Mouse (Mus musculus): ENCODE measurements around the gene Ccdc24. TPM values are rescaled to one million over a fixed set of nuclear protein-coding genes. Genes with fewer than 3 reads are reported as not detected.

Ccdc24 gene
- 1.4 and 1.6 TPM in 2 replicates for total RNA-seq (2014; rRNA removed; ENCODE audit: low replicate concordance)
- 0.27 and 0.45 TPM in 2 replicates for polyA plus RNA-seq (2015; fragmentation: Nextera tagmentation; extraction: Ambion mirVana)

DNA sequence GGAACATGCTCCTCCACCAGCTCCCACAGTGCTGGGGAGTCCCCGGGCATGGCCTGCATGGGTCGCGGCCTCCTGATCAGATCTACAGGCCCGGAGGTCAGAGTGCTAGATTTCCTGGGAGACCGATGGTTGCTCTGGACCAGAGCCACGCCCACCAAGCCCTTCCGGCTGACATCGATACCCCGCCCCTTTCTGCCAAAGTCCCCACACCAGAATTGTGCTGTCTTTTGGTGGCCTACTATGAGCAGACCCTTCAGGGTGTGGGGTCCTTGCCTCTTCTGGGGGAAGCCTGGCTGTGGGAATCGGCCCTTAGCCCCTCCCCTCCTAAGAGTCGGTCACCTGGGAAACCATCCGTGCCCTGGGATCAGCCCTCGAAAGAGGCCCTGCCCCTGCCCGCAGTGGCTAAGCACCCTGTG is at the start of gene Ccdc24:
Gene Ccdc24, minus strand, starts transcription at position 87 of the 416 bp plus-strand sequence.
- ATAC-seq (ENCODE audit: insufficient read depth, low read depth): no peak
- WGBS: 9% methylated on average over 14 of the region's 14 CpGs
- no peak within 1 kb of the TSS for H3K27ac ChIP-seq (ENCODE audit: low read depth)

DNA sequence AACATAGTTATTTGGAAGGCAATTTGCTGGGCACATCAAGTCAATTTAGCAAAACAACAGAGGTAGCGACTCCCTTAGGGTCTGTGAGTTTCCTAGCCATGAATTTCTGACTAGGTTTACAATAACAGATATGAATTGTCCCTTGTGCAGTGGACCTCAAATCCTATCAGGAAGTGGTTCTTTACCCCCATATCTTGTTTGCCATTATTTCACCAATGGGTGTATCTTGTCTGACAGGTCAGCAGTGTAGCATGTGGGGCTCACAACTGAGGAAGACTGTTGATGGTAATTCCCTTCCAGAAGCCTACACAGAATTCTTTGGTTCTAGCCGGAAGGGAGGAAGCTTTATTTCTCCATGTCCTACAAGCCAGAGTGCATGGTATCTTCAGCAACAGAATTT is 49.0 kb upstream of the Ccdc24 start:
- TF ChIP-seq EP300 (IDR thresholded peaks at IDR 0.05; ENCODE audit: low read depth) (no peak), CTCF (IDR thresholded peaks at IDR 0.05; ENCODE audit: low read depth) (no peak)
- no peak for DNase-seq (ENCODE audit: low spot score)
- H3K9ac ChIP-seq (replicated peaks; ENCODE audit: low read depth, low read length): no peak overlapping the region
- no peak overlapping the region for H3K4me3 ChIP-seq (ENCODE audit: low read depth, low read length)
- ATAC-seq (ENCODE audit: insufficient read depth, low read depth): no peak
- H3K4me2 ChIP-seq (ENCODE audit: low read depth, low read length): no peak overlapping the region
- H3K27me3 ChIP-seq (ENCODE audit: control insufficient read depth, insufficient read depth, low read length): peaks cover 4% of the 10 kb centered on the region
- peaks cover 25% of the 10 kb centered on the region for H3K4me1 ChIP-seq (ENCODE audit: control insufficient read depth, insufficient read depth)
- no peak overlapping the region for H3K27ac ChIP-seq (ENCODE audit: low read depth)
- H3K9me3 ChIP-seq (replicated peaks; ENCODE audit: control insufficient read depth, low read length): no peaks in the 10 kb centered on the region
- 91% methylated on average over 2 of the region's 2 CpGs for WGBS
- H3K36me3 ChIP-seq (replicated peaks; ENCODE audit: control insufficient read depth, insufficient read depth, low read length): no peaks in the 10 kb centered on the region

More for the DNA sequence above, at the start of gene Ccdc24:
- peaks cover 9% of the 10 kb centered on the region for H3K36me3 ChIP-seq (replicated peaks; ENCODE audit: control insufficient read depth, insufficient read depth, low read length)
- peak within 1 kb of the TSS; percentile 47 for H3K4me2 ChIP-seq (ENCODE audit: low read depth, low read length)
- peaks cover 8% of the 10 kb centered on the region; the same call in 1 of the 2 replicates for H3K27me3 ChIP-seq (ENCODE audit: control insufficient read depth, insufficient read depth, low read length)
- no peak for TF ChIP-seq EP300 (IDR thresholded peaks at IDR 0.05; ENCODE audit: low read depth)
- TF ChIP-seq CTCF (IDR thresholded peaks at IDR 0.05; ENCODE audit: low read depth): no peak
- no peak within 1 kb of the TSS; the same call in 1 of the 2 replicates for H3K9ac ChIP-seq (replicated peaks; ENCODE audit: low read depth, low read length)
- H3K9me3 ChIP-seq (replicated peaks; ENCODE audit: control insufficient read depth, low read length): no peaks in the 10 kb centered on the region
- DNase-seq (ENCODE audit: low spot score): no peak
- H3K4me1 ChIP-seq (ENCODE audit: control insufficient read depth, insufficient read depth): peaks cover 4% of the 10 kb centered on the region; the same call in 1 of the 2 replicates
- peak within 1 kb of the TSS; percentile 8; the same call in 1 of the 2 replicates for H3K4me3 ChIP-seq (ENCODE audit: low read depth, low read length)

DNA sequence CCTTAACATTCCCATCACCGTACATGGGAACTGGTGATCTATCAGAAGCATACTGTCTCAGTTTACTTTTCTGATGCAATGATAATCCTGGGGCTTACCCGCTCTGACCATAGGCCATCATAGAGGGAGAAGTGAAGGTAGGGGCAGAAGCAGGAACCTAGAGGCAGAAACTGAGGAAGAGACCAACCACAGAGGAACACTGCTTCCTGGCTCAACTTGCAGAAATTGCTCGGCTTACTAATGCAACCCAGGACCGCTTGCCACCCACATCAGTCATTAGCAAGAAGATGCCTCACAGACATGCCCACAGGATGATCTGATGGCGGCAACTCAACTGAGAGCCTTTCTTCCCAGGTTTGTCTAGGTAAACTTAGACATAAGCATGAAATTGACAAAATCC is 46.4 kb upstream of the Ccdc24 start:
- peaks cover 35% of the 10 kb centered on the region for H3K4me1 ChIP-seq (ENCODE audit: control insufficient read depth, insufficient read depth)
- H3K36me3 ChIP-seq (replicated peaks; ENCODE audit: control insufficient read depth, insufficient read depth, low read length): no peaks in the 10 kb centered on the region
- H3K27me3 ChIP-seq (ENCODE audit: control insufficient read depth, insufficient read depth, low read length): no peaks in the 10 kb centered on the region
- 61% methylated on average over 5 of the region's 5 CpGs for WGBS
- no peaks in the 10 kb centered on the region for H3K9me3 ChIP-seq (replicated peaks; ENCODE audit: control insufficient read depth, low read length)
- no peak overlapping the region for H3K4me3 ChIP-seq (ENCODE audit: low read depth, low read length)
- no peak overlapping the region for H3K9ac ChIP-seq (replicated peaks; ENCODE audit: low read depth, low read length)
- ATAC-seq (ENCODE audit: insufficient read depth, low read depth) (no peak), DNase-seq (ENCODE audit: low spot score) (no peak)
- TF ChIP-seq CTCF (IDR thresholded peaks at IDR 0.05; ENCODE audit: low read depth): no peak
- TF ChIP-seq EP300 (IDR thresholded peaks at IDR 0.05; ENCODE audit: low read depth): no peak
- no peak overlapping the region for H3K4me2 ChIP-seq (ENCODE audit: low read depth, low read length)
- H3K27ac ChIP-seq (ENCODE audit: low read depth): 0 out of 2 replicates have a peak overlapping the region, but pooled peaks have one; percentile 27

DNA sequence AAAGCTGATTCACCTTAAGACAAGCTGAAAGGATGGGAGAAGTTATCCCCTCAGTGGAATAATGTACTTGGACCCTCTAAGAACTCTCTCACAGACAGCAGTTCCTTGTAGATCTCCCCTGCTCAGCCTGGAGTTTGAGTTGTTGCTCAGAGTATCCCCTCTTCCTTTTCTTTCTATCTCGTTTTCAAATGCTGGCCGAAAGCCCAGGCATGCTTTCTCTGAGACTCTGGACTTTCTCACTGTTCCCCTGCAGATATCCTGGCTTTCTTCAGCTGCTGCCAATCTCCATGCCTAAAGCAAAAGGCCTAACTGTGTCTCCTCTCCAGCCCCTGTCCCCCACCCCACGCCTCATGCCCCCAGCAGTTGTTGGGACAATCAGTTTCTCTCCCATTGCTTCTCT is 45.9 kb upstream of the Ccdc24 start:
- Histone ChIP-seq H3K4me2 (ENCODE audit: low read depth, low read length) (no peak overlapping the region), H3K27me3 (ENCODE audit: control insufficient read depth, insufficient read depth, low read length) (no peaks in the 10 kb centered on the region), H3K27ac (ENCODE audit: low read depth) (0 out of 2 replicates have a peak overlapping the region, but pooled peaks have one; percentile 27), H3K36me3 (replicated peaks; ENCODE audit: control insufficient read depth, insufficient read depth, low read length) (no peaks in the 10 kb centered on the region), H3K9ac (replicated peaks; ENCODE audit: low read depth, low read length) (no peak overlapping the region), H3K9me3 (replicated peaks; ENCODE audit: control insufficient read depth, low read length) (no peaks in the 10 kb centered on the region), H3K4me1 (ENCODE audit: control insufficient read depth, insufficient read depth) (peaks cover 38% of the 10 kb centered on the region), H3K4me3 (ENCODE audit: low read depth, low read length) (no peak overlapping the region)
- WGBS: 14% methylated on average over 3 of the region's 3 CpGs
- ATAC-seq (ENCODE audit: insufficient read depth, low read depth) (no peak), DNase-seq (ENCODE audit: low spot score) (peak; percentile 75)
- no peak for TF ChIP-seq CTCF (IDR thresholded peaks at IDR 0.05; ENCODE audit: low read depth)
- no peak for TF ChIP-seq EP300 (IDR thresholded peaks at IDR 0.05; ENCODE audit: low read depth)

DNA sequence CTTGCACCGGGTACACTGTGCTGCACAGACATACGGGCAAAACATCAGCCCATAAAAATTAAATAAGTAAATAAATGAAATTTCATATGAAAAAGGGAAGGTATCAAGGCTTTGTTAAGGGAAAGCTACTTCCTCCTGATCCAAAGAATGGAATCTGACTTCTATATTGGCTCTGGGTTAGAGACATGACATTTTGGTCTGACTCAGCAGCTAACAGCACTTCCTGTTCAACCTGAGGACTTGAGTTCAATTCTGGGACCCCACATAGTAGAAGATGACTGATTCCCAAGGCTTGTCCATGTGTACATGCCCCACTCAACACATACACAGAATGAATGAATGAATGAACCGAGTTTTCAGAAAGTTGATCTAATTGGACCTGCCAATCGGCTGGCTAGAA is 45.5 kb upstream of the Ccdc24 start:
- H3K27me3 ChIP-seq (ENCODE audit: control insufficient read depth, insufficient read depth, low read length): no peaks in the 10 kb centered on the region
- no peak overlapping the region for H3K27ac ChIP-seq (ENCODE audit: low read depth)
- peaks cover 42% of the 10 kb centered on the region for H3K4me1 ChIP-seq (ENCODE audit: control insufficient read depth, insufficient read depth)
- TF ChIP-seq CTCF (IDR thresholded peaks at IDR 0.05; ENCODE audit: low read depth) (no peak), EP300 (IDR thresholded peaks at IDR 0.05; ENCODE audit: low read depth) (no peak)
- H3K9ac ChIP-seq (replicated peaks; ENCODE audit: low read depth, low read length): no peak overlapping the region
- H3K4me2 ChIP-seq (ENCODE audit: low read depth, low read length): no peak overlapping the region
- WGBS: 75% methylated on average over 4 of the region's 4 CpGs
- DNase-seq (ENCODE audit: low spot score): no peak
- no peak overlapping the region for H3K4me3 ChIP-seq (ENCODE audit: low read depth, low read length)
- no peaks in the 10 kb centered on the region for H3K9me3 ChIP-seq (replicated peaks; ENCODE audit: control insufficient read depth, low read length)
- no peaks in the 10 kb centered on the region for H3K36me3 ChIP-seq (replicated peaks; ENCODE audit: control insufficient read depth, insufficient read depth, low read length)
- ATAC-seq (ENCODE audit: insufficient read depth, low read depth): no peak

DNA sequence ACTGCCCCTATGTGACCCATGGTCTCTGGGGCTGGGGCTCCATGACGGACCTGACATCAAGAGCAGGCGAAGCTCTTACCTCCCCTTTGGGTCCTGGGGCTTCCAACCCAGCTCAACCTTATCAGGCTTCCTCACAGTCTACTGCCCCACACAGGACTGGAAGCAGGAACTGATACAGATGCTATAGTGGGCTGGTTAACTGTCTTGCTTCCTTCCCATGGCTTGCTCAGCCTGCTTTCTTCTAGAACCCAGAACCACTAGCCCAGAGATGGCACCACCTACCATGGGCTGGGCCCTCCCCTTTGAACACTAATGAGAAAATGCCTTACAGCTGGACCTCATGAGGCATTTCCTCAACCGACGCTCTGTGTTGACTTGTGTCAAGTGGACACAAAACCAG is 45.0 kb upstream of the Ccdc24 start:
- DNase-seq (ENCODE audit: low spot score) (no peak), ATAC-seq (ENCODE audit: insufficient read depth, low read depth) (no peak)
- Histone ChIP-seq H3K36me3 (replicated peaks; ENCODE audit: control insufficient read depth, insufficient read depth, low read length) (no peaks in the 10 kb centered on the region), H3K4me2 (ENCODE audit: low read depth, low read length) (no peak overlapping the region), H3K9me3 (replicated peaks; ENCODE audit: control insufficient read depth, low read length) (no peaks in the 10 kb centered on the region), H3K27me3 (ENCODE audit: control insufficient read depth, insufficient read depth, low read length) (no peaks in the 10 kb centered on the region), H3K4me1 (ENCODE audit: control insufficient read depth, insufficient read depth) (peaks cover 43% of the 10 kb centered on the region), H3K9ac (replicated peaks; ENCODE audit: low read depth, low read length) (no peak overlapping the region), H3K27ac (ENCODE audit: low read depth) (no peak overlapping the region), H3K4me3 (ENCODE audit: low read depth, low read length) (no peak overlapping the region)
- 78% methylated on average over 4 of the region's 4 CpGs for WGBS
- TF ChIP-seq EP300 (IDR thresholded peaks at IDR 0.05; ENCODE audit: low read depth): no peak
- TF ChIP-seq CTCF (IDR thresholded peaks at IDR 0.05; ENCODE audit: low read depth): no peak
